Mouse (Mus musculus) liver, embryonic 14.5 days (tissue): ENCODE results near the gene Ctnnbip1. TPM values are rescaled to one million over a fixed set of nuclear protein-coding genes. Genes with fewer than 3 reads are reported as not detected.

ENCODE experiments used
- ATAC-seq: fragments of 200-750 bp; cut with Nextera tagmentation; 2 replicates; pipeline ENCODE4 v1.8.0; 2017; ENCODE audit warnings: moderate number of reproducible peaks, mild to moderate bottlenecking, moderate library complexity; ENCODE audit not compliant: insufficient read depth
- DNase-seq, 3 experiments: peaks; one replicate each; pipeline ENCODE4 v3.0.0-alpha.2; 2012 to 2013; ENCODE audit warnings: low read depth in 3 of 3, low spot score in 3 of 3
- H3K27ac ChIP-seq: fragments of 300-500 bp; sonication (generic); 2 replicates; pipeline ENCODE4 v1.5.1; 2014; ENCODE audit warnings: moderate library complexity, mild to moderate bottlenecking, control low read depth, inconsistent platforms
- H3K27me3 ChIP-seq: fragments of 300-500 bp; sonication (generic); 2 replicates; pipeline ENCODE4 v1.6.1; 2014; ENCODE audit warnings: mild to moderate bottlenecking, low read length, moderate library complexity; ENCODE audit not compliant: control insufficient read depth, insufficient read depth
- H3K36me3 ChIP-seq: fragments of 300-500 bp; sonication (generic); replicated peaks from 2 replicates; pipeline ENCODE4 v1.6.1; 2014; ENCODE audit warnings: low read depth; ENCODE audit not compliant: control insufficient read depth, insufficient read depth
- H3K4me1 ChIP-seq, 2 experiments: fragments of 200-500 bp in 1 of 2; fragments of 300-500 bp in 1 of 2; sonication (generic) in 1 of 2; replicated peaks; 2 replicates each; pipeline ENCODE4 v1.6.1; 2012 to 2014; ENCODE audit warnings: antibody characterized with exemption in 1 of 2, inconsistent platforms in 1 of 2, low read length in 1 of 2; ENCODE audit not compliant: control insufficient read depth in 2 of 2, insufficient read depth in 2 of 2
- H3K4me2 ChIP-seq: fragments of 300-500 bp; sonication (generic); 2 replicates; pipeline ENCODE4 v1.6.1; 2014; ENCODE audit warnings: low read depth, mild to moderate bottlenecking, control low read depth, moderate library complexity
- H3K4me3 ChIP-seq, 2 experiments: fragments of 200-500 bp in 1 of 2; fragments of 300-500 bp in 1 of 2; sonication (generic) in 1 of 2; 2 replicates each; pipeline ENCODE4 v1.5.1; 2012 to 2014; ENCODE audit warnings: low read depth in 2 of 2, low read length in 2 of 2, mild to moderate bottlenecking in 2 of 2, control low read depth in 1 of 2, inconsistent platforms in 1 of 2, moderate library complexity in 1 of 2; ENCODE audit not compliant: insufficient read depth in 1 of 2
- H3K9ac ChIP-seq: fragments of 300-500 bp; sonication (generic); replicated peaks from 2 replicates; pipeline ENCODE4 v1.6.1; 2014; ENCODE audit warnings: mild to moderate bottlenecking, control low read depth, moderate library complexity
- H3K9me3 ChIP-seq: fragments of 300-500 bp; sonication (generic); 2 replicates; pipeline ENCODE4 v1.6.1; 2016; ENCODE audit warnings: low read length, mixed read lengths; ENCODE audit not compliant: control insufficient read depth
- CTCF ChIP-seq: IDR thresholded peaks from 2 replicates; pipeline ENCODE4 v1.5.1; 2016; ENCODE audit warnings: antibody characterized with exemption, low read depth, control low read depth
- EP300 ChIP-seq: IDR thresholded peaks from 2 replicates; pipeline ENCODE4 v1.6.1; 2016; ENCODE audit warnings: antibody characterized with exemption, low read depth
- WGBS: fragments of 180-500 bp; shearing (Covaris S2); extraction: QIAGEN DNeasy Blood & Tissue Kit; methylation state at CpG from one replicate; pipeline ENCODE4 v1.1.7; 2014; ENCODE audit not compliant: insufficient replicate concordance; 5-methylcytosine and 5-hydroxymethylcytosine counted together
- polyA plus RNA-seq, 2 experiments: library from polyadenylated mRNA; depleted of rRNA in 1 of 2; stranded (reverse) in 1 of 2; unstranded in 1 of 2; fragments of >200 nt; fragmentation: Nextera tagmentation in 1 of 2; extraction: Ambion mirVana in 1 of 2; gene quantifications; 2 replicates each; pipeline versions ENCODE4 v1.2.1 to v1.2.3; 2012 to 2014

Ctnnbip1 gene
- polyA plus RNA-seq, 2 experiments = 2.2 to 4.0 TPM

DNA sequence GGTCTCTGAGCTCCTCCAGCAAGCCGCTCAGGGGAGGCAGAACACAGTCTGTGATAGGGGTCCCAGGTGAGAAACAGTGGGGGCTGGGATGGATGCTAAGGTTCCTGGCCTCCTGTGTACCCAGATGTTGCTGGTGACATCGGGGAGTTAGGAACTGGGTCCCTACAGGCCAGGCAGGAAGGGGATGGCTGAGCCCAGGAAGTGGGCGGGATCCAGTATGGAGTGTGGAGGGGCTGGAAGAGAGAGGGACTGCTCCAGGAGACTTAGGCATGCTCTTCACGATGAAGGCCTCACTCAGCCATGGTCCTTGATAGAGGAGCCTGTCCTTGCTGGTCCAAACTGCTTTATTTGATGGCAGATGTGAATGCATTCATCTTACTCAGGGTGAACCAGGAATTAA is 82.1 kb downstream of the Ctnnbip1 start:
- Histone ChIP-seq H3K4me2 (no peak overlapping the region), H3K9me3 (no peaks in the 10 kb centered on the region), H3K4me1 (no peaks in the 10 kb centered on the region), H3K36me3 (no peaks in the 10 kb centered on the region), H3K9ac (no peak overlapping the region), H3K27ac (no peak overlapping the region), H3K4me3 (no peak overlapping the region), H3K27me3 (no peaks in the 10 kb centered on the region)
- TF ChIP-seq CTCF = no peak
- DNase-seq (no peak), ATAC-seq (no peak)
- 59% methylated on average over 4 of the region's 4 CpGs for WGBS

- no peaks in the 10 kb centered on the region for H3K27me3 ChIP-seq
- WGBS = 36% methylated on average over 4 of the region's 4 CpGs
- no peaks in the 10 kb centered on the region for H3K4me1 ChIP-seq
- no peak for ATAC-seq
- H3K4me2 ChIP-seq = no peak overlapping the region
- H3K4me3 ChIP-seq = no peak overlapping the region
- H3K9ac ChIP-seq = no peak overlapping the region
- H3K36me3 ChIP-seq = no peaks in the 10 kb centered on the region
- H3K27ac ChIP-seq = no peak overlapping the region
- no peaks in the 10 kb centered on the region for H3K9me3 ChIP-seq
- TF ChIP-seq EP300 (no peak), CTCF (no peak)
- DNase-seq = no peak
These were observed 83.4 kb downstream of the Ctnnbip1 start for GRCm38 (mm10) chr4:149601484-149601883.

- no peak for DNase-seq
- no peak overlapping the region for H3K4me2 ChIP-seq
- H3K4me3 ChIP-seq = no peak overlapping the region
- TF ChIP-seq EP300 = no peak
- TF ChIP-seq CTCF = no peak
- no peaks in the 10 kb centered on the region for H3K4me1 ChIP-seq
- H3K36me3 ChIP-seq = no peaks in the 10 kb centered on the region
- no peak overlapping the region for H3K9ac ChIP-seq
- 46% methylated on average over 7 of the region's 7 CpGs for WGBS
- no peak overlapping the region for H3K27ac ChIP-seq
- no peak for ATAC-seq
- no peaks in the 10 kb centered on the region for H3K9me3 ChIP-seq
- H3K27me3 ChIP-seq = no peaks in the 10 kb centered on the region
These were observed 84.2 kb downstream of the Ctnnbip1 start for GRCm38 (mm10) chr4:149602236-149602635.

DNA sequence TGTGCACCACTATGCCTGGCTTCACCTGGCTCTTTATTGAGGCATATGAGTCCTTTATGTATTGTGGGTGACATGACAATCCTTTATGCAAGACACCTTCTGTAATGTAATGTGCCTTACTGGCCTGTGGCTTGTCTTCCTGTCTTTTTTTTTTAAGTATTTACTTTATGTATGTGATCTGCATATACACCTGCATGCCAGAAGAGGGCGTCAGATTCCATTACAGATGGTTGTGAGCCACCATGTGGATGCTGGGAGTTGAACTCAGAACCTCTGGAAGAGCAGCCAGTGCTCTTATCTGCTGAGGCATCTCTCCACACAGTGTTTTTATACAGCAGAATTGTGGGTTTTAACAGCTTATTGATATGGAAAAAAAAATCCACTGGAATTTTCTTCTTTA is 85.8 kb downstream of the Ctnnbip1 start:
- no peaks in the 10 kb centered on the region for H3K4me1 ChIP-seq
- WGBS = 17% methylated on average over 1 of the region's 1 CpGs
- DNase-seq = no peak
- H3K9ac ChIP-seq = no peak overlapping the region
- no peak overlapping the region for H3K4me2 ChIP-seq
- H3K4me3 ChIP-seq = no peak overlapping the region
- H3K27me3 ChIP-seq = no peaks in the 10 kb centered on the region
- H3K36me3 ChIP-seq = no peaks in the 10 kb centered on the region
- ATAC-seq = no peak
- H3K9me3 ChIP-seq = no peaks in the 10 kb centered on the region
- TF ChIP-seq EP300 = no peak
- no peak for TF ChIP-seq CTCF
- no peak overlapping the region for H3K27ac ChIP-seq

- Histone ChIP-seq H3K4me2 (no peak overlapping the region), H3K9ac (no peak overlapping the region), H3K27ac (no peak overlapping the region), H3K4me3 (no peak overlapping the region), H3K4me1 (no peaks in the 10 kb centered on the region), H3K36me3 (no peaks in the 10 kb centered on the region), H3K9me3 (no peaks in the 10 kb centered on the region), H3K27me3 (no peaks in the 10 kb centered on the region)
- no peak for DNase-seq
- TF ChIP-seq CTCF = peak; percentile 61
- TF ChIP-seq EP300 = no peak
- 62% methylated on average over 3 of the region's 3 CpGs for WGBS
- no peak for ATAC-seq
These were observed 86.5 kb downstream of the Ctnnbip1 start for GRCm38 (mm10) chr4:149604518-149604917.
